ENCODE assay signal across 10 mouse cellular contexts in genomic region chr13:12159288-12160120, GRCm38 (mm10). TPM values are rescaled to one million over a fixed set of nuclear protein-coding genes. Genes with fewer than 3 reads are reported as not detected.
DNase-seq lines count a peak whose midpoint lies in the region; ATAC-seq and TF ChIP-seq lines count a peak whose summit lies in the region.
"Had no signal": no experiment of that assay in that cellular context is flagged by ENCODE, and none has a peak within 500 bp of the region (broad histone marks: within the 10 kb centered on the region; RNA-seq: fewer than 3 reads in every experiment).

No protein-coding gene starts in this region.

- no peak for TF ChIP-seq CTCF in lung, embryonic 14.5 days (IDR thresholded peaks at IDR 0.05; ENCODE audit: low read depth)
- TF ChIP-seq CTCF in lung, adult 2 months (IDR thresholded peaks at IDR 0.05; ENCODE audit: insufficient read depth, low read length) = no peak

- H3K4me2 ChIP-seq in lung, embryonic 14.5 days = no peak overlapping the region
- H3K4me2 ChIP-seq in heart, embryonic 16.5 days (ENCODE audit: low read depth, low read length) = no peak overlapping the region
- H3K4me2 ChIP-seq in neural tube, embryonic 13.5 days = no peak overlapping the region
- H3K4me2 ChIP-seq: liver, embryonic 13.5 days had no signal

- no peaks in the 10 kb centered on the region for H3K36me3 ChIP-seq in lung, embryonic 14.5 days (ENCODE audit: insufficient read depth)
- H3K36me3 ChIP-seq in heart, embryonic 16.5 days (ENCODE audit: control insufficient read depth, insufficient read depth) = no peaks in the 10 kb centered on the region
- H3K36me3 ChIP-seq in neural tube, embryonic 13.5 days = no peaks in the 10 kb centered on the region
- H3K36me3 ChIP-seq: liver, embryonic 13.5 days had no signal

- H3K4me1 ChIP-seq in lung, embryonic 14.5 days (ENCODE audit: insufficient read depth) = no peaks in the 10 kb centered on the region
- no peaks in the 10 kb centered on the region for H3K4me1 ChIP-seq in lung, adult 2 months (ENCODE audit: control insufficient read depth, insufficient read depth, low read length)
- peaks cover 18% of the 10 kb centered on the region for H3K4me1 ChIP-seq in heart, embryonic 16.5 days (ENCODE audit: control insufficient read depth, insufficient read depth, low read length)
- peaks cover 16% of the 10 kb centered on the region for H3K4me1 ChIP-seq in neural tube, embryonic 13.5 days (replicated peaks)
- H3K4me1 ChIP-seq: liver, embryonic 13.5 days had no signal

- no peaks in the 10 kb centered on the region for H3K9me3 ChIP-seq in lung, embryonic 14.5 days (ENCODE audit: low read depth, low read length)
- H3K9me3 ChIP-seq in heart, embryonic 16.5 days (replicated peaks; ENCODE audit: control insufficient read depth, low read length) = no peaks in the 10 kb centered on the region
- no peaks in the 10 kb centered on the region for H3K9me3 ChIP-seq in neural tube, embryonic 13.5 days
- H3K9me3 ChIP-seq: liver, embryonic 13.5 days had no signal

- TF ChIP-seq POLR2A in lung, adult 2 months (IDR thresholded peaks at IDR 0.05; ENCODE audit: borderline replicate concordance, extremely low read depth, low read depth, low read length) = no peak

- no peak overlapping the region for H3K9ac ChIP-seq in lung, embryonic 14.5 days
- 0 out of 2 replicates have a peak overlapping the region, but pooled peaks have one; percentile 45 for H3K9ac ChIP-seq in heart, embryonic 16.5 days (ENCODE audit: low read length)
- no peak overlapping the region for H3K9ac ChIP-seq in neural tube, embryonic 13.5 days
- H3K9ac ChIP-seq: liver, embryonic 13.5 days had no signal

- WGBS in lung, embryonic 14.5 days = 25% methylated on average over 9 of the region's 9 CpGs
- 54% methylated on average over 9 of the region's 9 CpGs for WGBS in lung, adult 2 months
- WGBS in heart, embryonic 16.5 days = 35% methylated on average over 9 of the region's 9 CpGs
- 52% methylated on average over 9 of the region's 9 CpGs for WGBS in neural tube, embryonic 13.5 days

- H3K4me3 ChIP-seq in lung, embryonic 14.5 days (ENCODE audit: low read depth, low read length) = no peak overlapping the region
- no peak overlapping the region for H3K4me3 ChIP-seq in lung, adult 2 months (replicated peaks; ENCODE audit: extremely low read depth, low read depth, low read length)
- no peak overlapping the region for H3K4me3 ChIP-seq in heart, embryonic 16.5 days (ENCODE audit: low read length)
- no peak overlapping the region for H3K4me3 ChIP-seq in neural tube, embryonic 13.5 days
- H3K4me3 ChIP-seq: liver, embryonic 13.5 days had no signal

- H3K27me3 ChIP-seq in lung, embryonic 14.5 days (ENCODE audit: insufficient read depth, low read length) = no peaks in the 10 kb centered on the region
- H3K27me3 ChIP-seq in heart, embryonic 16.5 days (ENCODE audit: control insufficient read depth, insufficient read depth, low read length) = no peaks in the 10 kb centered on the region
- H3K27me3 ChIP-seq in neural tube, embryonic 13.5 days = no peaks in the 10 kb centered on the region
- H3K27me3 ChIP-seq: liver, embryonic 13.5 days had no signal

- DNase-seq in frontal cortex, postnatal 14 days (ENCODE audit: low spot score in 2 of 2) = no peak
- no peak for DNase-seq in lung, embryonic 14.5 days
- no peak for DNase-seq in lung, adult 2 months
- no peak for DNase-seq in layer of hippocampus, adult 9-10 months (ENCODE audit: low spot score)
- DNase-seq: liver, embryonic 13.5 days; thymus, adult 2 months had no signal

- H3K27ac ChIP-seq in lung, embryonic 14.5 days (ENCODE audit: low read depth) = no peak overlapping the region
- peak overlapping the region; percentile 26; the same call in 1 of the 2 replicates for H3K27ac ChIP-seq in heart, embryonic 16.5 days (ENCODE audit: low read length)
- H3K27ac ChIP-seq in neural tube, embryonic 13.5 days (replicated peaks) = peak overlapping the region; percentile 38; the same call in 1 of the 2 replicates
- H3K27ac ChIP-seq: liver, embryonic 13.5 days had no signal

- ATAC-seq in frontal cortex, adult (ENCODE audit: low TSS enrichment) = peak; percentile 78
- ATAC-seq in lung, embryonic 14.5 days (ENCODE audit: insufficient read depth) = peak; percentile 33; the same call in 1 of the 2 replicates
- ATAC-seq in heart, embryonic 16.5 days (replicated peaks; ENCODE audit: extremely low read depth, insufficient read depth, low FRiP score) = peak; percentile 46; the same call in 1 of the 2 replicates
- peak; percentile 81 for ATAC-seq in neural tube, embryonic 13.5 days (ENCODE audit: low read depth)
- ATAC-seq in CD4-positive, CD25-positive, alpha-beta regulatory T cell, adult 4 months = no peak

RNA-seq across cellular contexts. Expression of gene Ryr2, which starts 52.8 kb away (rescaled TPM):
- polyA plus RNA-seq in lung, embryonic 14.5 days (2014; fragmentation: Nextera tagmentation; extraction: Ambion mirVana) = 2.3 TPM in 2 replicates
- polyA plus RNA-seq in lung, adult 2 months (2012; rRNA removed) = 2.3 and 4.1 TPM in 2 replicates
- 31.5 and 33.3 TPM in 2 replicates for polyA plus RNA-seq in heart, embryonic 16.5 days (2015; fragmentation: Nextera tagmentation; extraction: Ambion mirVana)
- 1.6 and 1.9 TPM in 2 replicates for polyA plus RNA-seq in neural tube, embryonic 13.5 days (2015; fragmentation: Nextera tagmentation; extraction: Ambion mirVana)
- under 1 TPM; 0.34 to 0.78 TPM for polyA plus RNA-seq in CD4-positive, CD25-positive, alpha-beta regulatory T cell, adult 4 months (2017; shearing (Covaris generic))
